8 mouse cellular contexts compared by ENCODE assay signal in the genomic region with DNA sequence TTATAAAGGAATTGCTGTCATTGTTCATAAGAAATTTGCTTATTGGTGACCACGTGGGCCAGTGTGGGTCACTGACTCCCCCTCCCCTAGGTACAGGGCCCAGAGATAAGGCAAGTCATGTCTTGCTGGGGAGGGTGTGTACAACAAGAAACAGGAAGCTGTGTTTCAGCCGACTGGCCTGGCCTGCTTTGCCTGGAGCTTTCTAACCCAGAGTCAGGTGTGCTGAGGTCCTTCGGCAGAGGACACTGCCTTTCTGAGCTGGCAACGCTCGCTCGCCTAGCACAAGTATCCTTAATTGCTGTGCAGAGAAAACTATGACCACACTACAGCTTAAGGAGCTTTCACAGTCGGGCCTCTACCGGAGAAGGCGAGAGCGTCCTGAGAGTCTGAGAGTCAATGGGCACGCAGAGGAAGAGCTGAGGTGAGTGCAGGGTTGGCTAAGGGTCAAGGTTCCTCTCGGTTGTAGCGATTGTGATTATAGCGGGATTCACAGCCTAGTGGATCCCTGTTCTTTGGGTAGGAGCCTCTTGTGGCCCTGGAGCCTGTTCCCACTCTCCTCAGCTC. TPM values are rescaled to one million over a fixed set of nuclear protein-coding genes. Genes with fewer than 3 reads are reported as not detected.
DNase-seq lines count a peak whose midpoint lies in the region; ATAC-seq and TF ChIP-seq lines count a peak whose summit lies in the region.

No protein-coding gene starts in this region.

- H3K27ac ChIP-seq in layer of hippocampus, adult 2 months, result peak overlapping the region; percentile 88
- H3K27ac ChIP-seq in hindbrain, postnatal 0 days, result 0 out of 2 replicates have a peak overlapping the region, but pooled peaks have one; percentile 15
- H3K27ac ChIP-seq in lung, embryonic 14.5 days (ENCODE audit: low read depth), result peak overlapping the region; percentile 79
- H3K27ac ChIP-seq in stomach, embryonic 15.5 days, result peak overlapping the region; percentile 82

- no peak overlapping the region for H3K4me3 ChIP-seq in layer of hippocampus, adult 2 months
- no peak overlapping the region for H3K4me3 ChIP-seq in hindbrain, postnatal 0 days (ENCODE audit: low read length)
- peak overlapping the region; percentile 24 for H3K4me3 ChIP-seq in lung, embryonic 14.5 days (ENCODE audit: low read depth, low read length)
- peak overlapping the region; percentile 30 for H3K4me3 ChIP-seq in stomach, embryonic 15.5 days (replicated peaks)

- no peaks in the 10 kb centered on the region for H3K9me3 ChIP-seq in hindbrain, postnatal 0 days (ENCODE audit: low read length)
- H3K9me3 ChIP-seq in lung, embryonic 14.5 days (ENCODE audit: low read depth, low read length), result no peaks in the 10 kb centered on the region
- H3K9me3 ChIP-seq in stomach, embryonic 15.5 days, result no peaks in the 10 kb centered on the region

- WGBS in hindbrain, postnatal 0 days, result 53% methylated on average over 14 of the region's 14 CpGs
- WGBS in lung, embryonic 14.5 days, result 33% methylated on average over 14 of the region's 14 CpGs
- WGBS in stomach, embryonic 15.5 days, result 22% methylated on average over 14 of the region's 14 CpGs

- H3K4me1 ChIP-seq in hindbrain, postnatal 0 days (ENCODE audit: insufficient read depth, low read length), result peaks cover 6% of the 10 kb centered on the region; the same call in 1 of the 2 replicates
- H3K4me1 ChIP-seq in lung, embryonic 14.5 days (ENCODE audit: insufficient read depth), result peaks cover 22% of the 10 kb centered on the region
- peaks cover 17% of the 10 kb centered on the region for H3K4me1 ChIP-seq in stomach, embryonic 15.5 days

- H3K27me3 ChIP-seq in hindbrain, postnatal 0 days (ENCODE audit: insufficient read depth, low read length), result no peaks in the 10 kb centered on the region
- H3K27me3 ChIP-seq in lung, embryonic 14.5 days (ENCODE audit: insufficient read depth, low read length), result no peaks in the 10 kb centered on the region
- H3K27me3 ChIP-seq in stomach, embryonic 15.5 days (replicated peaks), result no peaks in the 10 kb centered on the region

- no peak overlapping the region for H3K9ac ChIP-seq in hindbrain, postnatal 0 days (replicated peaks; ENCODE audit: low read length)
- H3K9ac ChIP-seq in lung, embryonic 14.5 days, result peak overlapping the region; percentile 23
- no peak overlapping the region for H3K9ac ChIP-seq in stomach, embryonic 15.5 days

- TF ChIP-seq CTCF in layer of hippocampus, adult 2 months (conservative IDR thresholded peaks at IDR 0.05), result no peak
- TF ChIP-seq CTCF in hindbrain, postnatal 0 days (IDR thresholded peaks at IDR 0.05; ENCODE audit: low read depth), result no peak
- no peak for TF ChIP-seq CTCF in lung, embryonic 14.5 days (IDR thresholded peaks at IDR 0.05; ENCODE audit: low read depth)

- peak; percentile 32; the same call in 1 of the 2 replicates for ATAC-seq in hindbrain, postnatal 0 days
- ATAC-seq in lung, embryonic 14.5 days (ENCODE audit: insufficient read depth), result peak; percentile 72; the same call in 1 of the 2 replicates
- peak; percentile 86 for ATAC-seq in stomach, embryonic 15.5 days (ENCODE audit: insufficient read depth, low FRiP score, low read depth)

- no peak overlapping the region for H3K4me2 ChIP-seq in hindbrain, postnatal 0 days (ENCODE audit: low read depth, low read length)
- H3K4me2 ChIP-seq in lung, embryonic 14.5 days, result peak overlapping the region; percentile 43
- H3K4me2 ChIP-seq in stomach, embryonic 15.5 days, result peak overlapping the region; percentile 46

- H3K36me3 ChIP-seq in hindbrain, postnatal 0 days (ENCODE audit: insufficient read depth, low read length), result no peaks in the 10 kb centered on the region
- H3K36me3 ChIP-seq in lung, embryonic 14.5 days (ENCODE audit: insufficient read depth), result no peaks in the 10 kb centered on the region
- H3K36me3 ChIP-seq in stomach, embryonic 15.5 days, result no peaks in the 10 kb centered on the region

- no peak for DNase-seq in layer of hippocampus, adult 2 months (ENCODE audit: low spot score in 2 of 2)
- DNase-seq in layer of hippocampus, adult 9-11 months, result no peak
- peak; percentile 29 for DNase-seq in embryo, embryonic 10.5 days (ENCODE audit: low spot score)
- DNase-seq in hindbrain, postnatal 0 days (ENCODE audit: low spot score), result no peak
- peak; percentile 24 for DNase-seq in lung, embryonic 14.5 days
- no peak for DNase-seq in layer of hippocampus, adult 8-10 months (ENCODE audit: low spot score in 2 of 2)
- DNase-seq in frontal cortex, postnatal 14 days (ENCODE audit: low spot score in 2 of 2), result no peak

RNA-seq across cellular contexts. Expression of a gene that starts 48.1 kb away (rescaled TPM):
- 10 to 100 TPM; 20.7 to 22.6 TPM for total RNA-seq in layer of hippocampus, adult 2 months (2021)
- 31.6 and 38.5 TPM in 2 replicates for total RNA-seq in hindbrain, postnatal 0 days (2014; rRNA removed)
- polyA plus RNA-seq in hindbrain, postnatal 0 days (2015; fragmentation: Nextera tagmentation; extraction: Ambion mirVana), result 55.7 and 58.7 TPM in 2 replicates
- 200 and 208 TPM in 2 replicates for polyA plus RNA-seq in lung, embryonic 14.5 days (2014; fragmentation: Nextera tagmentation; extraction: Ambion mirVana)
- polyA plus RNA-seq in stomach, embryonic 15.5 days (2015; fragmentation: Nextera tagmentation; extraction: Ambion mirVana), result 150 and 155 TPM in 2 replicates
- total RNA-seq in layer of hippocampus, adult 8-10 months (2022), result 10 to 100 TPM; 17.4 to 29.1 (median 23.0) TPM

Comparison
In these comparisons a context has a peak if more than half of its experiments do, and no peak if none do; other contexts are left out.
1. DNase-seq: peak in embryo, embryonic 10.5 days (single experiment) and lung, embryonic 14.5 days (single experiment); none in layer of hippocampus, adult 2 months (0 of 2), layer of hippocampus, adult 9-11 months (single experiment), hindbrain, postnatal 0 days (single experiment), layer of hippocampus, adult 8-10 months (0 of 2) and frontal cortex, postnatal 14 days (0 of 2).
2. H3K27ac ChIP-seq: peak in every context shown above with its lines; median percentile 88 in layer of hippocampus, adult 2 months; 82 in stomach, embryonic 15.5 days; 79 in lung, embryonic 14.5 days; 15 in hindbrain, postnatal 0 days.
3. H3K4me3 ChIP-seq: peak in lung, embryonic 14.5 days (single experiment) and stomach, embryonic 15.5 days (single experiment); none in layer of hippocampus, adult 2 months (single experiment) and hindbrain, postnatal 0 days (single experiment).
4. ATAC-seq: peak in every context shown above with its lines; median percentile 86 in stomach, embryonic 15.5 days; 72 in lung, embryonic 14.5 days; 32 in hindbrain, postnatal 0 days.